Mouse (Mus musculus): Measurements from ENCODE around the gene Psg17.
"Not testable (repeated sequence)": the region's sequence is repeated elsewhere in the genome, so short reads cannot be mapped to it uniquely, and the experiment has no call there.

Gene Psg17

DNA sequence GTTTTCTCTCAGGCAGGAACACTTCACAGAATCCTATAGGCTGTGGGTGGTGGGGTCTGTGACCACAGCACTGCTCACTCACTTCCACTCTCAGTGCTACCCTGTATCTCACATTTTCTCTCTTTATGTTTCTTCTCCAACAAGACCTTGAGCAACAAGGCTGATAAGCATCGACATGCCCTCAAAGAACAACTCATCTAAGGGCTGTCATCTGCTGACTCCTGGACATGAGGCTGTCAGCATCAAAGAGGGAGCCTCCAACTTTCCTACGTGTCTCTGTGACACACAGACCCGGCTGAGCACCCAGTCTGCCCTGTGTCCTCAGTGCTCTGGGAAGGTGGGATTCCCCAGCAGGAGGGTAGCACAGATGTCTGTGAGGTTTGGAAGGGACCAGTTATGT lies at the start of gene Psg17:
Gene Psg17, minus strand, starts transcription at position 101 of the 400 bp plus-strand sequence.
- in situ Hi-C loops (cut with MboI; ENCODE audit: low sequenced_read_pairs): no loop called here

- in situ Hi-C loops (cut with MboI; ENCODE audit: low sequenced_read_pairs): loop anchor here (10.0 kb wide), 1 partner anchor 116 kb away; no protein-coding TSS in a partner anchor
Measured at GRCm38 (mm10) chr7:18871031-18871430, 49.6 kb upstream of the Psg17 start, which contains the start of gene Pglyrp1. TSS of gene Pglyrp1 (plus strand) at chr7:18871331.

DNA sequence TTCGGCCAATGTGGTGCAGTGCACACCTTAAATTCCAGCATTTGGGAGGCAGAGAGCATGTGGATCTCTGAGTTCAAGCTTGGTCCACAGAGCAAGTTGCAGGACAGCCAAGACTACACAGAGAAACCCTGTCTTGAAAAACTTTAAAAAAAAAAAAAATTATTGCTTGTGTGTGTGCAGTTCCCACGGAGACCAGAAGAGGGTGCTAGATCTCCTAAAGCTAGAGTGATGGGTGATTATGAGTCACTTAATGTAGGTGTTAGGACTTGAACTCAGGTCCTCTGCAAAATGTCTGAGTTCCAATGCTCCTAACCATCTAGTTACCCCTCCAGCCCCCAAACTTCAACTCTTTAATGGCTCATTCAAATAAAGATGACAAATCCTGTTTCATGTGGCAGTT lies 47.1 kb upstream of the Psg17 start:
- in situ Hi-C loops (cut with MboI; ENCODE audit: low sequenced_read_pairs): no loop called here

GRCm38 (mm10) chr7:18862801-18863200 lies 41.4 kb upstream of the Psg17 start:
- in situ Hi-C loops (cut with MboI; ENCODE audit: low sequenced_read_pairs): no loop called here

DNA sequence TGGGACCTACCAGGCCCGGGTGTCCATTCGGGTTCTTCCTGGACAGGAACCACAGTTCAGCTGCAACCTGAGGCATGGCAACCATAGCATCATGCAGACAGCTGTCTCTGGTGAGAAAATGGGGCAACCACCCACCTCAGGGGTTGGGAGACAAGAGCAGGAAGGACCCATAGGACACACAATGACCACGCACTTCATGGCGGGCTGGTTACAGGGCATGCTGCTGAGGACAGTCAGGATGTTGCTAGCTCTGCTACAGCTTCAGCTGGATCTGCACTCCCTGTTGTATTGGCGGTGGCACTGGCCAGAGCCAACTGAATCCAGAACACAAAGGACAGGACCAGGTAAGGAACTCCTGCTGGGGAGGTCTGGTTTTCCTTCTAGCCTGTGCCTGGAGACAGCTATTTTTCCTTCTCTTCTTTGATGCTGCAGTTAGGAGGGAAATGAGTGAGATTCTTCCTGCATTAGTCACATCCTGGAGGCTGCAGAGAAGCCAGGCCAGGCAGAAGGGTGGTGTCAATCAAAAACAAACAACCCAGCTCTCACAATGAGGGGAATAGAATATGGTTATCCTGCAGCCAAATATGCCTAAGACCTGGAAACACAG lies 37.0 kb upstream of the Psg17 start:
- in situ Hi-C loops (cut with MboI; ENCODE audit: low sequenced_read_pairs): no loop called here

- in situ Hi-C loops (cut with MboI; ENCODE audit: low sequenced_read_pairs): no loop called here
Measured at GRCm38 (mm10) chr7:18848395-18848794, 27.0 kb upstream of the Psg17 start.

DNA sequence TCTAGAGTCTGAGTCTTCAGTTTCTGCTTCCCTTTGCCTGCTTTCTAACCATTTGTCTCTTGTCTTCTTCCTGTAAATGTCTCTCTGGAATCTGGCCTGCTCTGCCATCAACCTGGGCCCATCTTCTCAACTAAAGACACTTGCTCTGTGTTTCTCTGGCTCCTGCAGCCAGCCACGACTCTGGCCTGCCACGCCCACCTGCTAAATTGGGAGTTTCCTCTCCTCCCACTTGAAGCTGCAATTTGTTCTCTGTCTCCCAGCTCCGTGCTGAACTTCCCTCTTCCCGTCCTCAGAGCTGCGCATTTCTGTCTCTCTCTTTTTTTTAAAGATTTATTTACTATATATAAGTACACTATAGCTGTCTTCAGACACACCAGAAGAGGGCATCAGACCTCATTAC lies 23.4 kb upstream of the Psg17 start:
- in situ Hi-C loops (cut with MboI; ENCODE audit: low sequenced_read_pairs): no loop called here

DNA sequence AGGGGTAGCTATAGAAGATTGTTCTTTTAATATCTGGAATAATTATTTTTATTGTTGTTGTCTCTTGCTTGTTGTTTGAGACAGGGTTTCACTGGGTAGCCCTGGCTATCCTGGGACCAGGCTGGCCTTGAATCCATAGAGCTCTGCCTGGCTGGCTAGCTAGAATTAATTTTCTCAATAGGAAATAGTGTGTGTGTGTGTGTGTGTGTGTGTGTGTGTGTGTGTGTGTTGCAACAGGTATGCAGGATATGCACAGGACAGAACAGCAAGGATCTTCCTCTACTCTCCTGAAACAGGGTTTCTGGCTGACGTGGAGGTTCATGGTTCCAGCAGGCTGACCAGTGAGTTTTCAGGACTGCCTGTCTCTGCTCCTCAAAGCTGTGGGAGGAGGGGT lies 19.8 kb upstream of the Psg17 start:
- in situ Hi-C loops (cut with MboI; ENCODE audit: low sequenced_read_pairs): no loop called here

- in situ Hi-C loops (cut with MboI; ENCODE audit: low sequenced_read_pairs): no loop called here
Measured at GRCm38 (mm10) chr7:18840386-18841173, 19.2 kb upstream of the Psg17 start.

DNA sequence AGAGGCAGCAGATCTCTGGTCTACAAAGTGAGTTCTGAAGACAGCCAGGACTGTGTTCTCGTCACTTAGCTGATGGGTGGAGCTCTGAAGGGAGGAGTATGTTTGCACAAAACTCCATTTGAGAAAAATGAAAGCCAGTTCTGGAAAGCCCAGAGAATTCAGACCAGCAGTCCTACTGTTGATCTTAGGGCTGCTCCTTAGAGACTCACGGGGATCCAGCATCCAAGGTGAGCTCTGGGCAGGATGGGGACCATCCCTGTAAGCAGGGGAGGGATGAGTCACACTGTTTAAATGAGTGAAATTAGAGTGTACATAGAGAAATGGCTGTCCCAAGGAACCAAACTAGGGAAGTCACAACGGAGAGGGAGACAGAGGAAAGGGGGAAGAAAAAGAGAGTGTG lies 18.5 kb upstream of the Psg17 start, which contains the start of gene Mill2:
Gene Mill2, plus strand, starts transcription at position 102 of the 400 bp plus-strand sequence.
- in situ Hi-C loops (cut with MboI; ENCODE audit: low sequenced_read_pairs): no loop called here

- in situ Hi-C loops (cut with MboI; ENCODE audit: low sequenced_read_pairs): no loop called here
Measured at GRCm38 (mm10) chr7:18832298-18832697, 10.9 kb upstream of the Psg17 start.

DNA sequence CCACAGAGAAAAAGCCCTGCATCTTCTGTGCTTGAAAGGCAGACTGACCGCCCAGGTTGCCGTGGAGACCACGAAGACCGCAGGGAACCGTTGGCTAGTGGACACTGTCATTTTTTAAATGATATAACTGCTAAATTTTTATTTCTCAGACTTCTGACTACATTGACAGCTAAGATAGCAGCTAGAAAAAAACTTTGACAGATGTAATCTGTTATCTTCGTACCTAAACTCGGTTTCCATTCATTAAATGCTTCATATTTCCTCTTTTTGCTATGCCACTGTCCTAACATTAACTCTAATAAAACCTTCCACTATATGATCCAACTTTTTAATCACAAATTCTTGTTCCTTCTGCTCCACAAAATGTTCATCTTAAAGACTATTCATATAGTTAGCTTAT lies 8.1 kb upstream of the Psg17 start:
- in situ Hi-C loops (cut with MboI; ENCODE audit: low sequenced_read_pairs): no loop called here

DNA sequence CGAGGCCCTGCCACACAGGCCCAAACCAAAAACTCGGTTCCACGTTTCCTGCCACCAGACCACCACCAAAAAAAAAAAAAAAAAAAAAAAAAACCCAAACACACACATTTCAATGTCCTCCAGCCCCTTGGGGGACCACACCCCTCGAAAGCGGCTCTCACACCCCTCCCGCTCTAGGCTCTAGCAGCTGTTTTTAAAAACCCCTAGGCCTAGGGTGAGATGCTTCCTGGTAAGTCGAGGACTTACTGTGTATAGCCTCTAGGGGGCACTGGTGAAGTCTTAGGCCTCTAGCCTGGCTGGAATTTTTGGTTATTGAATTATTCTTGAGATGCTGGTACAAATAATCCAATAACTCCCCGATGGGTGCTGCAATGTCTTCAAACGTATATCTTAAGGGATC lies 7.2 kb upstream of the Psg17 start:
- in situ Hi-C loops (cut with MboI; ENCODE audit: low sequenced_read_pairs): no loop called here

DNA sequence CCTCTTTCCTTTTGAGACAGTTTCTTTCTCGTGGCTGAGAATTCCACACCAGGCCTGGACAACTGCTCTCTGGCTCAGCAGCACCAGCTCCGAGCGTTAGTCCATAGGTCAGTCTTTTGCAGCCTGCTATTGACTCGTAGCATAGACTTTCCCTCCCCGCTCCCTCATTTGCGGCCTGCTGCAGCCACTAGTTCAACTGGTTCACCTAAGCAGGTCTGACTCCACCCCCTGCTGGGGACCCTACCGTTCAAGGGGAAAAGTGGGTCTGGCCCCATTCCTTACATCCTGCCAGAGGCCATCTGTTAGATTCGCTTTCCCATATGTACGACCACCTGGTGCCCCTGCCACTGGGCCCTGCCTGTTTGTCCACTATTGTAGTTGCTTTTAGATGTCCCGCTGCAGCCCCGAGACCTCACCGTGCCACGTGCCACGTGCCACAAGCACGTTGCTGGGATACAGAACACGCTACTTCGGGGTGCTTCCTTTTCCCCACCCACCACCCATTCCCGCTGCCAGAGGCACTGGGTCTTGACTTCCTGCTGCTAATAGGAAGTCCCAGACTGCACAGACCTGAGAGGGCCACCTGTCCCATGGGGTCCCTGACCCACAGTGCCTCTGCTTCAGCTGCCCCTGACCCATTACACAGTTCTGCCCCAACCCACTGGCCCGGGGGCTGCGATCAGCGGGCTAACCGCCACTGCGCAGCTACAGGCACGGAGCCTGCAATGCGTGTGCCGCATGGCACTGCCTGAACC lies 6.6 kb upstream of the Psg17 start:
- in situ Hi-C loops (cut with MboI; ENCODE audit: low sequenced_read_pairs): no loop called here

GRCm38 (mm10) chr7:18818301-18818700 lies 3.1 kb downstream of the Psg17 start:
- in situ Hi-C loops (cut with MboI; ENCODE audit: low sequenced_read_pairs): no loop called here

DNA sequence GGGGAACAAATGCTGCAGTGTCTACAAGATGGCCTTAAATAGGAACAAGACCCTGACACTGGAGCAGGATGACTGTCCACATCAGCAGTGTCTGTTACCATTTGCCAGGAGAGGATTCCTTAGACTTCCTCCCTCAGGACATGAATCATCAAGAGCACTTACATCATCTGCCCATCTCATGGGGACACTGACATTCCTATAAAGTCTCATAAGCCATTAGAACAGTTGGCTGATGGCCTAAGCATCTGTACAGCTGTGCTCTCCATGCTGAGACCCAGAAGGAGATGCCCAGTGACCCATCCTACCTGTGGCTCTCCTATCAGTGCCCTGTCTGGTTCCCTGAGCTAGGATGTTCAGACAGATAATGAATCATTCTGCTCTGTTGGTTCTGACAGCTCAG lies 17.9 kb downstream of the Psg17 start:
- in situ Hi-C loops (cut with MboI; ENCODE audit: low sequenced_read_pairs): no loop called here

- in situ Hi-C loops (cut with MboI; ENCODE audit: low sequenced_read_pairs): no loop called here
Measured at GRCm38 (mm10) chr7:18799129-18799528, 22.3 kb downstream of the Psg17 start.

DNA sequence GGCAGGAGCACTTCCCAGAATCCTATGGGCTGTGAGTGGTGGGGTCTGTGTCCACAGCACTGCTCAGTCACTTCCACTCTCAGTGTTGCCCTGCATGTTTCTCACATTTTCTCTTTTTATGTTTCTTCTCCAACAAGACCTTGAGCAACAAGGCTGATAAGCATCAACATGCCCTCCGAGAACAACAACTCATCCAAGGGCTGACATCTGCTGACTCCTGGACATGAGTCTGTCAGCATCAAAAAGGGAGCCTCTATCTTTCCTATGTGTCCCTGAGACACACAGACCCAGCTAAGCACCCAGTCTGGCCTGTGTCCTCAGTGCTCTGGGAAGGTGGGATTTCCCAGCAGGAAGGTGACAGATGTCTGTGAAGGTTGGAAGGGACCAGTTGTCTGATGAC lies 23.0 kb downstream of the Psg17 start, which contains the start of gene Psg19:
Gene Psg19, minus strand, starts transcription at position 101 of the 400 bp plus-strand sequence.
- in situ Hi-C loops (cut with MboI; ENCODE audit: low sequenced_read_pairs): no loop called here

GRCm38 (mm10) chr7:18790671-18791070 lies 30.7 kb downstream of the Psg17 start:
- in situ Hi-C loops (cut with MboI; ENCODE audit: low sequenced_read_pairs): not testable (repeated sequence)

DNA sequence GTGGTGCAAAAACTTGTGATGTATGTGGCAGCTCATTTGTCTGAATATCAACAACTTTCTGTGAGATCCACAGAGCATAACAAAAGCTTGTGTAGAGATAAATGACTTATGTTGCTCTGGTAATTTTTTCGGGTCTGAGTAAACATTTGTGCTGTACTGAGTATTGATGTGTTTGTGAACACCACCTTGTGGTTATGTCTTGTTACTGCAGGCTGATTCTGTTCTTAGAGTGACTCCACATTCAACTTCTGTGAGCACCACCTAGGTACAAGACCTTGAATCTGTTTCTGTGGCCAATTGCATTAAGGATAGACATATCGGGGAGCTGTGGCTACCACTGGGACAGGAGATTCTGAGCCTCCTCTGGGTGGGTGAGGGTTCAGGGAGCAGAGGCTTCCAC lies 40.1 kb downstream of the Psg17 start:
- in situ Hi-C loops (cut with MboI; ENCODE audit: low sequenced_read_pairs): not testable (repeated sequence)

GRCm38 (mm10) chr7:18779337-18779781 lies 42.0 kb downstream of the Psg17 start:
- in situ Hi-C loops (cut with MboI; ENCODE audit: low sequenced_read_pairs): no loop called here

Measured in CH12F3 (cell line).